Mouse (Mus musculus): ENCODE measurements around the gene Poldip2. TPM values are rescaled to one million over a fixed set of nuclear protein-coding genes. Genes with fewer than 3 reads are reported as not detected.

Gene Poldip2
- total RNA-seq (2014; fragmentation: Nextera tagmentation) (104 and 105 TPM in 2 replicates), total RNA-seq (2017) (79.8 and 81.7 TPM in 2 replicates)

GRCm38 (mm10) chr11:78512025-78512957 is at the start of gene Poldip2, which contains the start of gene Tmem199:
Gene Poldip2 (plus strand): TSS chr11:78512193.
Gene Tmem199 (minus strand): TSS chr11:78512172.
- peak; percentile 91 for ATAC-seq (replicated peaks; ENCODE audit: low FRiP score, low TSS enrichment, poor library complexity, severe bottlenecking)

- ATAC-seq (replicated peaks; ENCODE audit: low FRiP score, low TSS enrichment, poor library complexity, severe bottlenecking): no peak
Observed at GRCm38 (mm10) chr11:78462669-78463068, 49.3 kb upstream of the Poldip2 start.

- ATAC-seq (replicated peaks; ENCODE audit: low FRiP score, low TSS enrichment, poor library complexity, severe bottlenecking): 0 out of 2 replicates have a peak, but pooled peaks have one; percentile 32
Observed at GRCm38 (mm10) chr11:78463286-78464036, 48.5 kb upstream of the Poldip2 start.

- no peak for ATAC-seq (replicated peaks; ENCODE audit: low FRiP score, low TSS enrichment, poor library complexity, severe bottlenecking)
Observed at GRCm38 (mm10) chr11:78465116-78465515, 46.9 kb upstream of the Poldip2 start.

- peak; percentile 84 for ATAC-seq (replicated peaks; ENCODE audit: low FRiP score, low TSS enrichment, poor library complexity, severe bottlenecking)
Observed at GRCm38 (mm10) chr11:78465568-78466180, 46.3 kb upstream of the Poldip2 start, which contains the start of gene Slc46a1. Gene Slc46a1 (plus strand): TSS chr11:78465697.

GRCm38 (mm10) chr11:78466242-78466912 is 45.6 kb upstream of the Poldip2 start:
- ATAC-seq (replicated peaks; ENCODE audit: low FRiP score, low TSS enrichment, poor library complexity, severe bottlenecking): no peak

GRCm38 (mm10) chr11:78467515-78467914 is 44.5 kb upstream of the Poldip2 start:
- no peak for ATAC-seq (replicated peaks; ENCODE audit: low FRiP score, low TSS enrichment, poor library complexity, severe bottlenecking)

GRCm38 (mm10) chr11:78467932-78468331 is 44.1 kb upstream of the Poldip2 start:
- no peak for ATAC-seq (replicated peaks; ENCODE audit: low FRiP score, low TSS enrichment, poor library complexity, severe bottlenecking)

GRCm38 (mm10) chr11:78471326-78472103 is 40.5 kb upstream of the Poldip2 start:
- no peak for ATAC-seq (replicated peaks; ENCODE audit: low FRiP score, low TSS enrichment, poor library complexity, severe bottlenecking)

GRCm38 (mm10) chr11:78475289-78475688 is 36.7 kb upstream of the Poldip2 start:
- no peak for ATAC-seq (replicated peaks; ENCODE audit: low FRiP score, low TSS enrichment, poor library complexity, severe bottlenecking)

GRCm38 (mm10) chr11:78483639-78484038 is 28.4 kb upstream of the Poldip2 start:
- no peak for ATAC-seq (replicated peaks; ENCODE audit: low FRiP score, low TSS enrichment, poor library complexity, severe bottlenecking)

GRCm38 (mm10) chr11:78488168-78488567 is 23.8 kb upstream of the Poldip2 start:
- peak; percentile 76; the same call in 1 of the 2 replicates for ATAC-seq (replicated peaks; ENCODE audit: low FRiP score, low TSS enrichment, poor library complexity, severe bottlenecking)

- ATAC-seq (replicated peaks; ENCODE audit: low FRiP score, low TSS enrichment, poor library complexity, severe bottlenecking): peak; percentile 55
Observed at GRCm38 (mm10) chr11:78490781-78491241, 21.2 kb upstream of the Poldip2 start.

- ATAC-seq (replicated peaks; ENCODE audit: low FRiP score, low TSS enrichment, poor library complexity, severe bottlenecking): no peak
Observed at GRCm38 (mm10) chr11:78495904-78496303, 16.1 kb upstream of the Poldip2 start.

GRCm38 (mm10) chr11:78497071-78497541 is 14.9 kb upstream of the Poldip2 start:
- ATAC-seq (replicated peaks; ENCODE audit: low FRiP score, low TSS enrichment, poor library complexity, severe bottlenecking): no peak

- peak; percentile 97 for ATAC-seq (replicated peaks; ENCODE audit: low FRiP score, low TSS enrichment, poor library complexity, severe bottlenecking)
Observed at GRCm38 (mm10) chr11:78497544-78498522, 14.2 kb upstream of the Poldip2 start, which contains the start of gene Sarm1. Gene Sarm1 (minus strand): TSS chr11:78497754.

GRCm38 (mm10) chr11:78499004-78499403 is 13.0 kb upstream of the Poldip2 start, which contains the start of gene Vtn:
Gene Vtn (plus strand): TSS chr11:78499091.
- ATAC-seq (replicated peaks; ENCODE audit: low FRiP score, low TSS enrichment, poor library complexity, severe bottlenecking): no peak
